Mouse (Mus musculus) monocyte, adult 59 days (primary cell): ENCODE measurements around the gene 1700040F15Rik. TPM values are rescaled to one million over a fixed set of nuclear protein-coding genes. Genes with fewer than 3 reads are reported as not detected.

Source experiments
- total RNA-seq, 2 experiments: library from RNA; stranded (reverse); gene quantifications; one replicate each; pipeline ENCODE4 v1.2.4; 2023

Gene 1700040F15Rik
- not detected for total RNA-seq

DNA sequence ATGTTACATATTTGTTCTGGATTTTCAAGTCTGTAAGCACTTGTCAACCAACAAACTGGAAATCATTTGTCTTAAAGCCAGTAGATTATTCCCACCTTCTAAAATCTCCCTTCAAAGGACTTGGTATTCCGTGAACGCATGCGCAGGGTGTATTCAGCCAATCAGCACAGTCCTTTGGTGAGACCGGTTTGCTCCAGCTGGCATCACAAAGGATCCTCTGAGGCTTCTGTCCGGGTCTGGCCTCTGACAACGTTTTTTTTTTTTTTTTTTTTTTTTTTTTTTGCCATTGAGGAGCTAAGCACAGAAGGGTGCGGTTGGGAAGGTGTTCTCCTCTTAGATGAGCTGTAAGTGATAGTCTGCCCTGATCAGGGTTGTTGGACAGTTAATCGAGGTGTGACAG is at the start of gene 1700040F15Rik:
1700040F15Rik (plus strand) TSS at position 301 of the 400 bp plus-strand sequence.

